Mouse (Mus musculus) heart, adult 2 months (tissue): ENCODE measurements around the gene Zmat1. TPM values are rescaled to one million over a fixed set of nuclear protein-coding genes. Genes with fewer than 3 reads are reported as not detected.
"Not testable (repeated sequence)": the region's sequence is repeated elsewhere in the genome, so short reads cannot be mapped to it uniquely, and the experiment has no call there.

Source experiments
- DNase-seq, 2 experiments: peaks; one replicate each; pipeline ENCODE4 v3.0.0; 2021
- H3K27ac ChIP-seq: fragments of 200-600 bp; 2 replicates; pipeline ENCODE4 v1.8.1; 2022
- H3K27me3 ChIP-seq: fragments of 200-500 bp; 2 replicates; pipeline ENCODE4 v1.6.1; 2012; ENCODE audit warnings: mild to moderate bottlenecking, low read length, inconsistent platforms, mixed read lengths; ENCODE audit not compliant: control insufficient read depth, insufficient read depth
- H3K36me3 ChIP-seq: fragments of 200-500 bp; 2 replicates; pipeline ENCODE4 v1.6.1; 2012; ENCODE audit warnings: low read length, inconsistent platforms; ENCODE audit not compliant: control insufficient read depth, insufficient read depth
- H3K4me1 ChIP-seq: fragments of 200-500 bp; 2 replicates; pipeline ENCODE4 v1.6.1; 2011; ENCODE audit warnings: low read length; ENCODE audit not compliant: control insufficient read depth, insufficient read depth
- H3K4me3 ChIP-seq: fragments of 200-600 bp; 2 replicates; pipeline ENCODE4 v1.8.1; 2022
- H3K79me2 ChIP-seq: fragments of 200-500 bp; replicated peaks from 2 replicates; pipeline ENCODE4 v1.6.1; 2012; ENCODE audit warnings: mild to moderate bottlenecking, inconsistent platforms, low read length, moderate library complexity, mixed read lengths; ENCODE audit not compliant: control insufficient read depth, insufficient read depth
- H3K9ac ChIP-seq: fragments of 200-500 bp; 2 replicates; pipeline ENCODE4 v1.6.1; 2012; ENCODE audit warnings: low read depth, mild to moderate bottlenecking, control low read depth, inconsistent platforms, low read length, mixed read lengths
- CTCF ChIP-seq: fragments of 200-600 bp; IDR thresholded peaks from 2 replicates; pipeline ENCODE4 v1.8.1; 2022; ENCODE audit warnings: antibody characterized with exemption, mild to moderate bottlenecking, moderate library complexity
- EP300 ChIP-seq: fragments of 200-500 bp; IDR thresholded peaks from 2 replicates; pipeline ENCODE4 v1.6.1; 2011; ENCODE audit warnings: low read depth, low read length, control low read depth; ENCODE audit not compliant: insufficient read depth
- POLR2A ChIP-seq: fragments of 200-500 bp; IDR thresholded peaks from 2 replicates; pipeline ENCODE4 v1.6.1; 2011; ENCODE audit warnings: mild to moderate bottlenecking, low read depth, low read length, control low read depth; ENCODE audit not compliant: insufficient read depth
- WGBS: fragments of 180-500 bp; shearing (Covaris S2); methylation state at CpG from one replicate; pipeline ENCODE4 v1.1.7; 2018; 5-methylcytosine and 5-hydroxymethylcytosine counted together
- intact Hi-C: fragments of 180-260 bp; cut with DNase I; formaldehyde crosslinking; loops from one replicate; pipeline ENCODE4 v1.15.1; 2025
- long read RNA-seq: library from polyadenylated mRNA; stranded (forward); transcript quantifications from one replicate; pipeline ENCODE4 v2.0.0, GENCODE M21; 2021
- polyA plus RNA-seq: library from polyadenylated mRNA; depleted of rRNA; stranded (reverse); fragments of >200 nt; gene quantifications from 2 replicates; pipeline ENCODE4 v1.2.3, GENCODE M21; 2012; rRNA removed
- total RNA-seq, 2 experiments: library from RNA; stranded (reverse); gene quantifications; 2 replicates each; pipeline ENCODE4 v1.2.3; 2021

The Zmat1 gene
- total RNA-seq: 1 to 10 TPM; 4.2 to 8.2 TPM
- 1.1 and 1.8 TPM in 2 replicates for polyA plus RNA-seq
- long read RNA-seq, transcript Zmat1-201 (7 exons, 3,501 nt): major isoform, 11 of 16 reads
- long read RNA-seq, partial matches to known transcripts: 1 of 16 reads
- long read RNA-seq, other reads (novel, unspliced or antisense): 4 of 16 reads

DNA sequence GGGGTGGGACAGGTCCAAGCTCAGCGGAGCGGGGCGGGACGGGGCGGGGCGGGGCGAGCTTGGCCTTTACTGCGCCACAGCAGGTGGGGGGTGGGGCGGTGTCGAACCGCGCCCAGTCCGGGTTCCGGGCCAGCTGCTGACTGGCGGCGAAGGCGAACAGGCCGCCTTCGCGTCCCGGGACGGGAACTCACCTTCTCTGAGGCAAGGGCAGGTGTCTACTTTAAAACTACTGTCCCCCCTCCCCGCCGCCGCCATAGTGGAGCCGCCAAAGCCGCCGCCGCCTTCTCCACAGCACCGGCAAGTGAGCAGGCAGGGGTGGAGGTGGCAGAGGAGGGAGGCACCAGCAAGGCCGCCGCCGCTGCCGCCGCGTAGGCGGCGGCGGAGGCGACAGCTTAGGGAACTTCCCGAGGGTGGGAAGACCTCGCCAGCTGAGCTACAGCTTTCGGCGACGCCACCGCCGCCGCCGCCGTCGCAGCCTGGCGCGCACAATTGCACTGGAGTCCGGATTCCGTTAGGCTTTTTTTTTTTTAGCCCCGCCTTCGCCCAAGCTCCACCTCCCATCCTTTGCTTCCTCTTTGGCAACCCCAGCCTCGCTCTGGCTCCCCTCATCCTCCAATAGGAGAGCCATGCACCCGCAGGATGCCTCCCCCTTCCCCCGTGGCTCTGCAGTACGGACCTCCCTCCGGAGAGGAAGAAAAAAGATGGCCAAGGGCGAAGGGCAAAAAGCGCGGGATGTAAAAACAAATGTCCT lies at the start of gene Zmat1:
Gene Zmat1 (minus strand): TSS at position 490 of the 751 bp plus-strand sequence.
- H3K79me2 ChIP-seq: no peaks in the 10 kb centered on the region
- H3K4me3 ChIP-seq: peak within 1 kb of the TSS; percentile 65
- H3K27ac ChIP-seq: peak within 1 kb of the TSS; percentile 97
- H3K4me1 ChIP-seq: no peaks in the 10 kb centered on the region
- DNase-seq: peak; percentile 85 to 92
- intact Hi-C loops: loop anchor here (5.0 kb wide), 1 partner anchor 407 kb away; the partner anchor contains the start of genes Gla and Hnrnph2
- no peak for TF ChIP-seq CTCF
- TF ChIP-seq EP300: no peak
- TF ChIP-seq POLR2A: peak; percentile 72
- H3K27me3 ChIP-seq: no peaks in the 10 kb centered on the region
- no peaks in the 10 kb centered on the region; the same call in 1 of the 2 replicates for H3K36me3 ChIP-seq
- H3K9ac ChIP-seq: peak within 1 kb of the TSS; percentile 94
- 17% methylated on average over 54 of the region's 65 CpGs for WGBS

DNA sequence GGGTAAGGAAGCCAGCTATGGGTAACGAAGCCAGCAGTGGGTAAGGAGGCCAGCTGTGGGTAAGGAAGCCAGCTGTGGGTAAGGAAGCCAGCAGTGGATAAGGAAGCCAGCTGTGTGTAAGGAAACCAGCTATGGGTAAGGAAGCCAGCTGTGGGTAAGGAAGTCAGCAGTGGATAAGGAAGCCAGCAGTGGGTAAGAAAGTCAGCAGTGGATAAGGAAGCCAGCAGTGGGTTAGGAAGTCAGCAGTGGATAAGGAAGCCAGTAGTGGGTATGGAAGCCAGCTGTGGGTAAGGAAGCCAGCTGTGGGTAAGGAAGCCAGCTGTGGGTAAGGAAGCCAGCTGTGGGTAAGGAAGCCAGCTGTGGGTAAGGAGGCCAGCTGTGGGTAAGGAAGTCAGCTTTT lies 44.9 kb upstream of the Zmat1 start:
- DNase-seq: peak in 1 of 2 experiments; percentile 5
- H3K4me3 ChIP-seq, H3K79me2 ChIP-seq, H3K36me3 ChIP-seq, H3K27me3 ChIP-seq, H3K9ac ChIP-seq, H3K27ac ChIP-seq, H3K4me1 ChIP-seq, intact Hi-C loops: not testable (repeated sequence)
- WGBS: 63% methylated on average over 1 of the region's 1 CpGs

DNA sequence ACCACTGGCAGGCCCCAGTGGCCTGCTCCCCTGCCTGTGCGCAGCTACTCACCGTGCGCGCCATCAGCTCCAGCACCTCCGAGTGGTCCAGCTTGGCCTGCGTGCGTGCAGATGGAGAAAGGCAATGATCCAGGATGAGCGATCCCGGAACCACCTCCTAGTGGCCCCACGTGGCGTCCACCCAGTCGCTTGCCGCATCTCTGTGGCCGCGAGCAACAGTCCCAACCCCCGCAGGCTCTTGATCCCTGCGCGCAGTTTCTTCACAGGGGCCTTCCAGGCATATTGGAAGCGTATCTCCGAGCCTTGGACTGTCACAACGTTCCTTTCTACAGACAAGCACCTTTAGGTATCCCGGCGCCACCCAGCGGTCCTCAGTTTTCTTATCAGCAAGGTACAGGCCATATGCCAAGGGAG lies 27.0 kb upstream of the Zmat1 start:
- no peak for DNase-seq

DNA sequence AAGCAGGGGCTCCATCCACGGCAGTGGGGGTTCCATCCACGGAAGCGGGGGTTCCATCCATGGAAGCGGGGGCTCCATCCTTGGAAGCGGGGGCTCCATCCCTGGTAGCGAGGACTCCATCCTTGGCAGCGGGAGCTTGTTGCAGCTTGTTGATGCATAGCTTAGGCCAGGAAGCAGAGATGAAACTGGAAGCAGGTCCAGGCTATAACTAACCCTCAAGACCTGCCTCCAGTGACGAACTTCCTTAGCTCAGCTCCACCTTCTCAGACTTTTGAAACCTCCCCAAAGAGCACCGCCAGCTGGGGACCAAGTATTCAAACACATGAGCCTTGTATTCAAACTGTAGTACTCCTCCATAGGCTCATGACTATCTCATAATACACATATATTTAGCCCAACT lies 16.1 kb upstream of the Zmat1 start:
- Histone ChIP-seq H3K27ac (no peak overlapping the region), H3K27me3 (no peaks in the 10 kb centered on the region), H3K4me3 (no peak overlapping the region), H3K79me2 (no peaks in the 10 kb centered on the region), H3K36me3 (no peaks in the 10 kb centered on the region), H3K9ac (no peak overlapping the region), H3K4me1 (no peaks in the 10 kb centered on the region)
- intact Hi-C loops: no loop called here
- TF ChIP-seq CTCF (no peak), POLR2A (no peak), EP300 (no peak)
- 80% methylated on average over 9 of the region's 9 CpGs for WGBS
- no peak for DNase-seq

More for the DNA sequence above, 27.0 kb upstream of the Zmat1 start:
- H3K36me3 ChIP-seq: no peaks in the 10 kb centered on the region
- no peak overlapping the region for H3K27ac ChIP-seq
- no peak overlapping the region for H3K4me3 ChIP-seq
- no peak overlapping the region for H3K9ac ChIP-seq
- no peaks in the 10 kb centered on the region for H3K27me3 ChIP-seq
- no peaks in the 10 kb centered on the region for H3K79me2 ChIP-seq
- intact Hi-C loops: no loop called here
- no peaks in the 10 kb centered on the region; the same call in 1 of the 2 replicates for H3K4me1 ChIP-seq
- TF ChIP-seq CTCF (0 out of 2 replicates have a peak, but pooled peaks have one; percentile 3), EP300 (no peak), POLR2A (no peak)
- WGBS: 23% methylated on average over 24 of the region's 24 CpGs

DNA sequence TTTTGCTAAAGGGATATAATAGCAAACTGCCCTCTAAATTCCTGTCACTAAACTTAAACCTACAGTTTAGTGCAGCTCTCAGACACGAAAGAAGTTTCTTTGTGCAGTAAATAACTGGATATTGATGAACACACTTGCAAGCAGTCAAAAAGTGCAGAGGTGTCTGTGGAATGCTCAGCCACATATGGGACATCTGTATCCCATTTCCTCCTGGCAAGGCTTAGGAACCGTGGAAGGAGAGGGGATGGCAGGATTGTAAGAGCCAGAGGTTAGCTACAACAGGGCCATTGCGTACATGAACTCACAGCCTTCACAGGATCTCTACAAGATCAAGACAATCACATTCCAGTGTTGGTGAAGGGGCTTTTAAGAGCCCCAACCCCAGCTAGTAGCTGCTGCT lies 2.4 kb upstream of the Zmat1 start:
- no peak for TF ChIP-seq CTCF
- no peak for TF ChIP-seq EP300
- no peak for TF ChIP-seq POLR2A
- H3K27me3 ChIP-seq: no peaks in the 10 kb centered on the region
- WGBS: 50% methylated on average over 3 of the region's 3 CpGs
- intact Hi-C loops: no loop called here
- H3K79me2 ChIP-seq: no peaks in the 10 kb centered on the region
- H3K4me1 ChIP-seq: no peaks in the 10 kb centered on the region
- H3K27ac ChIP-seq: no peak overlapping the region
- H3K36me3 ChIP-seq: no peaks in the 10 kb centered on the region; the same call in 1 of the 2 replicates
- H3K4me3 ChIP-seq: no peak overlapping the region
- no peak for DNase-seq
- no peak overlapping the region for H3K9ac ChIP-seq

DNA sequence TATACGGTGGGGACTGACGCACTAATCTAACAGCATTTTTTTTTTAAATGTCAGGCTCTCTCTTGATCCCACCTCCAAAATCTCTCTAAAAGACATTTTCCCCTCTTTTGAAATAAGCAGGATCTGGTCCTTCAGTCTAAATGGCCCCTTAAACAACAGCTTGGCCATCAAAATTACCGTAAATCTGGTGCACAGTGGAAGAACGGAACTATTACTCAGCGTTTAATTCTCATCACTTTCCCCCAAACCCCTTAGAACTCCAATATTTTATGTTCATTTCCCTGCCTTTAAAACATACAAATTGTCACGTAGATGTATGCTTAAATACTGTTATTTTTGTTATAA lies 434 bp upstream of the Zmat1 start:
- peak overlapping the region; percentile 97 for H3K27ac ChIP-seq
- TF ChIP-seq EP300 (no peak), POLR2A (no peak), CTCF (no peak)
- H3K79me2 ChIP-seq: no peaks in the 10 kb centered on the region
- H3K9ac ChIP-seq: no peak overlapping the region
- 35% methylated on average over 6 of the region's 6 CpGs for WGBS
- no peaks in the 10 kb centered on the region; the same call in 1 of the 2 replicates for H3K36me3 ChIP-seq
- no peak for DNase-seq
- no peaks in the 10 kb centered on the region for H3K4me1 ChIP-seq
- H3K27me3 ChIP-seq: no peaks in the 10 kb centered on the region
- intact Hi-C loops: loop anchor here (5.0 kb wide), 1 partner anchor 407 kb away; the partner anchor contains the start of genes Gla and Hnrnph2
- peak overlapping the region; percentile 49 for H3K4me3 ChIP-seq
